Mouse (Mus musculus) megakaryocyte, embryonic 14.5 days (primary cell): ENCODE measurements around the gene Shroom2. TPM values are rescaled to one million over a fixed set of nuclear protein-coding genes. Genes with fewer than 3 reads are reported as not detected.
A peak's percentile ranks its signal among the peaks of the same experiment; 100 is the strongest.

Source experiments
- H3K27me3 ChIP-seq: replicated peaks from 2 replicates; pipeline ENCODE3; 2012; ENCODE audit warnings: inconsistent platforms
- H3K36me3 ChIP-seq: replicated peaks from 2 replicates; pipeline ENCODE3; 2012; ENCODE audit warnings: low read length, inconsistent platforms, mixed read lengths
- H3K4me1 ChIP-seq: 2 replicates; pipeline ENCODE4 v1.6.1; 2012; ENCODE audit warnings: inconsistent platforms
- H3K4me3 ChIP-seq: replicated peaks from 2 replicates; pipeline ENCODE3; 2012; ENCODE audit warnings: moderate library complexity, mild to moderate bottlenecking, inconsistent platforms
- H3K9me3 ChIP-seq: 2 replicates; pipeline ENCODE4 v1.6.1; 2012; ENCODE audit warnings: inconsistent platforms
- FLI1 ChIP-seq: IDR thresholded peaks from 2 replicates; pipeline ENCODE4 v1.6.1; 2012; ENCODE audit warnings: low read length, inconsistent platforms, mixed read lengths
- GATA1 ChIP-seq: IDR thresholded peaks from 3 replicates; pipeline ENCODE4 v1.6.1; 2012; ENCODE audit warnings: mixed read lengths, low read length, inconsistent platforms, borderline replicate concordance
- polyA plus RNA-seq: library from polyadenylated mRNA; stranded (reverse); fragments of >175 nt; gene quantifications from 2 replicates; pipeline ENCODE4 v1.2.3, GENCODE M21; 2012; ENCODE audit warnings: low replicate concordance; ENCODE audit not compliant: insufficient read depth

The Shroom2 gene
- polyA plus RNA-seq = not detected in 2 replicates

- Histone ChIP-seq H3K27me3 (peaks cover 36% of the 10 kb centered on the region), H3K9me3 (peaks cover 12% of the 10 kb centered on the region), H3K4me1 (no peaks in the 10 kb centered on the region), H3K36me3 (no peaks in the 10 kb centered on the region), H3K4me3 (peak within 1 kb of the TSS; percentile 50)
- TF ChIP-seq GATA1 (no peak), FLI1 (no peak)
Measured at GRCm38 (mm10) chrX:152768891-152769599, at the start of gene Shroom2. Gene Shroom2, minus strand, starts transcription at chrX:152769465.

GRCm38 (mm10) chrX:152818996-152819395 is 49.7 kb upstream of the Shroom2 start:
- H3K27me3 ChIP-seq = peaks cover 16% of the 10 kb centered on the region
- no peak overlapping the region for H3K4me3 ChIP-seq
- no peaks in the 10 kb centered on the region for H3K4me1 ChIP-seq
- no peaks in the 10 kb centered on the region for H3K36me3 ChIP-seq
- TF ChIP-seq GATA1 = no peak
- TF ChIP-seq FLI1 = no peak
- no peaks in the 10 kb centered on the region for H3K9me3 ChIP-seq

- peaks cover 15% of the 10 kb centered on the region for H3K27me3 ChIP-seq
- no peak overlapping the region for H3K4me3 ChIP-seq
- no peak for TF ChIP-seq GATA1
- no peaks in the 10 kb centered on the region for H3K4me1 ChIP-seq
- no peaks in the 10 kb centered on the region for H3K36me3 ChIP-seq
- H3K9me3 ChIP-seq = no peaks in the 10 kb centered on the region
Measured at GRCm38 (mm10) chrX:152813339-152813738, 44.1 kb upstream of the Shroom2 start.

GRCm38 (mm10) chrX:152805317-152805716 is 36.1 kb upstream of the Shroom2 start:
- TF ChIP-seq GATA1 (no peak), FLI1 (no peak)
- Histone ChIP-seq H3K4me3 (no peak overlapping the region), H3K4me1 (no peaks in the 10 kb centered on the region), H3K36me3 (no peaks in the 10 kb centered on the region), H3K9me3 (no peaks in the 10 kb centered on the region), H3K27me3 (peaks cover 17% of the 10 kb centered on the region)

GRCm38 (mm10) chrX:152788611-152789010 is 19.3 kb upstream of the Shroom2 start:
- TF ChIP-seq GATA1 (no peak), FLI1 (no peak)
- no peaks in the 10 kb centered on the region for H3K36me3 ChIP-seq
- no peaks in the 10 kb centered on the region for H3K9me3 ChIP-seq
- no peak overlapping the region for H3K4me3 ChIP-seq
- no peaks in the 10 kb centered on the region for H3K4me1 ChIP-seq
- H3K27me3 ChIP-seq = peaks cover 14% of the 10 kb centered on the region

- no peaks in the 10 kb centered on the region for H3K36me3 ChIP-seq
- peaks cover 14% of the 10 kb centered on the region for H3K27me3 ChIP-seq
- TF ChIP-seq FLI1 (no peak), GATA1 (no peak)
- no peaks in the 10 kb centered on the region for H3K4me1 ChIP-seq
- no peak overlapping the region for H3K4me3 ChIP-seq
- no peaks in the 10 kb centered on the region for H3K9me3 ChIP-seq
Measured at GRCm38 (mm10) chrX:152788129-152788528, 18.9 kb upstream of the Shroom2 start.

- Histone ChIP-seq H3K9me3 (no peaks in the 10 kb centered on the region), H3K4me3 (peak within 1 kb of the TSS; percentile 42), H3K27me3 (peaks cover 19% of the 10 kb centered on the region), H3K36me3 (no peaks in the 10 kb centered on the region), H3K4me1 (no peaks in the 10 kb centered on the region; the same call in 1 of the 2 replicates)
- no peak for TF ChIP-seq FLI1
- no peak for TF ChIP-seq GATA1
Measured at GRCm38 (mm10) chrX:152781720-152782403, 12.6 kb upstream of the Shroom2 start, which contains the start of gene Gpr143. Gene Gpr143, plus strand, starts transcription at chrX:152781921.

- TF ChIP-seq GATA1 = no peak
- no peak for TF ChIP-seq FLI1
- Histone ChIP-seq H3K4me1 (no peaks in the 10 kb centered on the region), H3K27me3 (peaks cover 36% of the 10 kb centered on the region), H3K4me3 (peak overlapping the region; percentile 50), H3K36me3 (no peaks in the 10 kb centered on the region), H3K9me3 (peaks cover 12% of the 10 kb centered on the region)
Measured at GRCm38 (mm10) chrX:152769600-152770157, 414 bp upstream of the Shroom2 start.

- Histone ChIP-seq H3K4me3 (no peak overlapping the region), H3K4me1 (no peaks in the 10 kb centered on the region), H3K27me3 (peaks cover 20% of the 10 kb centered on the region), H3K9me3 (peaks cover 3% of the 10 kb centered on the region; the same call in 1 of the 2 replicates), H3K36me3 (no peaks in the 10 kb centered on the region)
- TF ChIP-seq FLI1 (no peak), GATA1 (no peak)
Measured at GRCm38 (mm10) chrX:152764171-152764570, 5.1 kb downstream of the Shroom2 start.

GRCm38 (mm10) chrX:152762855-152763254 is 6.4 kb downstream of the Shroom2 start:
- H3K4me1 ChIP-seq = no peaks in the 10 kb centered on the region
- no peaks in the 10 kb centered on the region for H3K9me3 ChIP-seq
- H3K4me3 ChIP-seq = no peak overlapping the region
- TF ChIP-seq FLI1 = no peak
- peaks cover 7% of the 10 kb centered on the region for H3K27me3 ChIP-seq
- no peaks in the 10 kb centered on the region for H3K36me3 ChIP-seq
